Mouse (Mus musculus): ENCODE data around the gene Celsr1.

The Celsr1 gene

GRCm38 (mm10) chr15:85994906-85995608, 38.5 kb downstream of the Celsr1 start:
- no peak for DNase-seq (ENCODE audit: low spot score)

GRCm38 (mm10) chr15:85993931-85994583, 39.5 kb downstream of the Celsr1 start:
- DNase-seq (ENCODE audit: low spot score) = no peak

GRCm38 (mm10) chr15:85993386-85993785, 40.2 kb downstream of the Celsr1 start:
- no peak for DNase-seq (ENCODE audit: low spot score)

- DNase-seq (ENCODE audit: low spot score) = no peak
Observed at GRCm38 (mm10) chr15:85992125-85992495, 41.5 kb downstream of the Celsr1 start.

GRCm38 (mm10) chr15:85991453-85992124, 42.0 kb downstream of the Celsr1 start:
- DNase-seq (ENCODE audit: low spot score) = no peak

- peak; percentile 50 for DNase-seq (ENCODE audit: low spot score)
Observed at GRCm38 (mm10) chr15:85990696-85991443, 42.7 kb downstream of the Celsr1 start.

- no peak for DNase-seq (ENCODE audit: low spot score)
Observed at GRCm38 (mm10) chr15:85987896-85988295, 45.7 kb downstream of the Celsr1 start.

- no peak for DNase-seq (ENCODE audit: low spot score)
Observed at GRCm38 (mm10) chr15:85986170-85986569, 47.4 kb downstream of the Celsr1 start.

GRCm38 (mm10) chr15:85985601-85986000, 48.0 kb downstream of the Celsr1 start:
- DNase-seq (ENCODE audit: low spot score) = no peak

- peak; percentile 53 for DNase-seq (ENCODE audit: low spot score)
Observed at GRCm38 (mm10) chr15:85983131-85983530, 50.4 kb downstream of the Celsr1 start.

GRCm38 (mm10) chr15:85982416-85982775, 51.2 kb downstream of the Celsr1 start:
- DNase-seq (ENCODE audit: low spot score) = no peak

GRCm38 (mm10) chr15:85981768-85982415, 51.7 kb downstream of the Celsr1 start:
- DNase-seq (ENCODE audit: low spot score) = peak; percentile 90

- peak; percentile 57 for DNase-seq (ENCODE audit: low spot score)
Observed at GRCm38 (mm10) chr15:85977086-85977485, 56.5 kb downstream of the Celsr1 start.

GRCm38 (mm10) chr15:85975746-85976145, 57.8 kb downstream of the Celsr1 start:
- no peak for DNase-seq (ENCODE audit: low spot score)

- DNase-seq (ENCODE audit: low spot score) = no peak
Observed at GRCm38 (mm10) chr15:85971596-85971995, 62.0 kb downstream of the Celsr1 start.

- no peak for DNase-seq (ENCODE audit: low spot score)
Observed at GRCm38 (mm10) chr15:85970441-85970840, 63.1 kb downstream of the Celsr1 start.

- no peak for DNase-seq (ENCODE audit: low spot score)
Observed at GRCm38 (mm10) chr15:85969707-85970153, 63.8 kb downstream of the Celsr1 start.

GRCm38 (mm10) chr15:85969291-85969690, 64.3 kb downstream of the Celsr1 start:
- no peak for DNase-seq (ENCODE audit: low spot score)

- DNase-seq (ENCODE audit: low spot score) = no peak
Observed at GRCm38 (mm10) chr15:85966032-85966431, 67.5 kb downstream of the Celsr1 start.

- DNase-seq (ENCODE audit: low spot score) = no peak
Observed at GRCm38 (mm10) chr15:85963279-85963840, 70.2 kb downstream of the Celsr1 start.

- DNase-seq (ENCODE audit: low spot score) = no peak
Observed at GRCm38 (mm10) chr15:85962691-85963090, 70.9 kb downstream of the Celsr1 start.

- DNase-seq (ENCODE audit: low spot score) = no peak
Observed at GRCm38 (mm10) chr15:85961651-85962050, 71.9 kb downstream of the Celsr1 start.
